Mouse (Mus musculus): ENCODE results near the gene Ttc30a1.

Ttc30a1 gene

DNA sequence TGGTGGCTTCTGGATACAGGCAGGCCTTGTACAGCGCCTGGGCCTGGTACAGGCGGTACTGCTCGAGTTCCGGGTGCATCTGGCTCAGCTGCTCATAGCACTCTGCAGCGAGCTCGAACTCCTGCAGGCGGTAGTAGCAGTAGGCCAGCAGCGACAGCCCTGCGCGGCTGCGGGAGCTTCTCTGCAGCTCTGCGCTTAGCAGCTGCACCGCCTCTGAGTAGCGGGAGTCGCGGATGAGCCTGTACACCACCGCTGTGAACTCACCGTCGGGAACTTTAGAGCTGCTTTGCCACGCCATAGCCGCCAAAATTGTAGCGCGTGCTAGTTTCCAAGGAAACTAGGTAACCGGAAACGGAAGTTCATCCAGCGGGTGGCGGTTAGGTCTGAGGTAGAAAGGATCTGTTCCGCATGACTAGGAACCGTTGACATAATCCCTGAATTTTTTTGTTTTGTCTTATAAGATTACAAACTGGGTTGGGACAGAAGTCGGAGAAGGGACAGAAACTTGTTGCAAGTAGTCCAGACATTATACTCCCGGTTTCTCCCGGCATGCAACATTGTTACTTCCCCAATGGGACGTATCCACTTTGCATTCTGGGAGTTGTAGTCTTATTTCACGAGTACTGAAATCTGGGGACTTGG is at the start of gene Ttc30a1:
Gene Ttc30a1 (minus strand): TSS at position 528 of the 642 bp plus-strand sequence.
- DNase-seq (ENCODE audit: low spot score in 2 of 2): peak in 1 of 2 experiments; percentile 69

DNA sequence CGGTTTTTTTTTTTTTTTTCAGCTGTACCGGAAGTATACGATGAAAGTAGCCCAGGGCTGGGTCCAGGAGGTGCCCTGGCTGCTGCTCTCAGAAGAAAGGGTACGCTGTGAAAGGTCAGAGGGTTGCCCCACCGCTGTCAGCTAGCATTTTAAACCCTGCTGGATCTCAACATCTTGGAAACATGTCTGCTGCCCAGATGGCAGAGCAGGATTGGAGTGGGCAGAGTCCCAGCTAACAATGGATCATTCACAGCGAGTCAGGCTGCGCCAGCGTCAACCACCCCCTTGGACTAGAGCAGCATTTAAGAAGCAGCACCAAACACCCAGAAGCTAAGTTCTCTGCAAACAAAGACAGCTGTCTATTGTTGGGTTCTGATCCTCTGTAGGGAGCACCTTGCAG is 48.3 kb upstream of the Ttc30a1 start:
- DNase-seq (ENCODE audit: low spot score in 2 of 2): peak; percentile 28 to 66

DNA sequence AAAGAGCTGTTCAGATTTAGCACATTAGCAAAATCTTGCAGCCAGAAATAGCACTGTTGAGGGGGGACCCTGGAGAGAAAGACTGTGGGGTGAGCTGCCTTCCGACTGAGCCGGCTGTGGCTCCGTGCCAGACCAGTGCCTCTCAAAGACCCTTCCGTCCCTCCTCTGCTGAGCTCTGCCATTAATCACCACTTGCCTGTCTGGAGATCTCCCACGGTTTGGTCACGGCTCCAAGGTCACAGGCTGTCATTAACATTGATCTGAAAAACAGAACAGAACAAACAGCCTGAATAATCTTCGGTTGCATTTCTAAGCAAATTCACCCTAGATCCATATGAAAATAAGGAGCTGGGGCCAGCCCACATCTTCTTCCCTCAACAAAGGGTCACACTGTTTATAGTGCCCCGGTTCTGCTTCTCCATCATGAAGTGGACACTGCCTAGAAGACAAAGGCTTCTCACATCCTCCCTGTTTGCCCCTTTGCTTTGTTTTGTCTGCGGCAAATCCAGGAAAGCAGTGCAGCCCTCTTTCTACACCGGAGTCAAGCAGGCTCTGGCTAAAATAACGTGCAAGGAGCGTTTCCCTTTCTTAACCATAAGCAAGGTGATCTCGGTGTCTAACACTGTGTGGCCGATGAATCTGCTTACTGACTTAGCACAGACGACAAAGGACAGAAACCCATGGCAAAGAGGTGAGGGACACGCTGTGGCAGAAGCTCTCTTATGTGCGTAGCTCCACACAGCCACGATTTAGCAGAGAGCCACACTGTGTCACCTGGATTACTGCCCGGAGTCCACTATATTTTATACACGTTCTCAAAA is 47.5 kb upstream of the Ttc30a1 start:
- DNase-seq (ENCODE audit: low spot score in 2 of 2): peak; percentile 40 to 71

DNA sequence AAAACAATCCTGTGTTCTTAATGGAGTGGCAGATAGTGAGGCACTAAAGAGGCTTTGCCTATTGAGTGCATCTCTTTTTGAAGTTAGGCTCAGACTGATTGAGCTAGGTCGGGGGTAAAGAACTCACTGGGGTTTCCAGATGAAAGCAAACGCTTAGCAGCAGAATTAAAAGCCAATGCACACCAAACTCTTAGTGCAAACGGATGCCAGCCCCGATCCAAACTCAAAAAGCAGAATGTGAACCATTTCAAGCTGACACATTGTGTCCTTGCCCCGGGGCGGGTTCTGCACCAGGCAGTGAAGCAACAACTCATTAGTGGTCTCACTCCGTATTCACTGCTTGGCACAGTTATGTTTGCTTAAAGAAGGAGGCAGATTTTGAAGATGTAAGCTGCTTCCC is 35.1 kb upstream of the Ttc30a1 start:
- peak; percentile 23 to 28 for DNase-seq (ENCODE audit: low spot score in 2 of 2)

DNA sequence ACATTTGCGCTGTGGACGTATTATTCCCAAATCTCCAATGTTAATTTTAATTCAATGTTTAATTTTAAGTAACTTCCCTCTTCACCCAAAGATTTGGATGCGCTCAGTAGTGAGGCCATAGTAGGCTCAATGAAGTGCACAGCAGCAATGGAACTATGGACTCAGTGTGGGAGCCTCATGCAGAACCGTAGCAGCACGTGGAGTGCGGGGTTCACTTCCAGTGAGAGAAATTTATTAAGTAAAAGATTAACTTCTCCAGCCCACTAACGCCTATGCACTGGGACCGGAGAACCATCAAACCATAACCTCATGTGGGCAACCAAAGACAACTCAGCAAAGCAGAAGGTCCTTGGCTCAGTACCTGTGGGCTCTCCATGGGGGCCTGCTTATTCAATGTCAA is 34.4 kb upstream of the Ttc30a1 start:
- DNase-seq (ENCODE audit: low spot score in 2 of 2): no peak

DNA sequence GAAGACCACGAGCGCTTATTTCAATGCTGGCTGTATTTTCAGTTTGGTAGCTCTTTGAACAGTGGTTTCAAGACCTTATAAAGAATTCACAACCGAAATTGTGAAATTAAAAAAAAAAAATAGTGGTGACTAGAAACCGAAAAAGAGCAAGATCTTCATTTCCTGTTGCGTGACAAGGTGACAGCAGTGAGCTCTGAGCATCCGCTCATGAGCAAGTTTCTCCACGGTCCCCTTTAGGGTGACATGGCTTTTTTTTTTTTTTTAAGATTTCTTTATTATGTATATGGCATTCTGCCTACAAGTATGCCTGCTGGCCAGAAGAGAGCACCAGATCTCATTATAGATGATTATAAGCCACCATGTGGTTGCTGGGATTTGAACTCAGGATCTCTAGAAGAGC is 33.7 kb upstream of the Ttc30a1 start:
- DNase-seq (ENCODE audit: low spot score in 2 of 2): no peak

DNA sequence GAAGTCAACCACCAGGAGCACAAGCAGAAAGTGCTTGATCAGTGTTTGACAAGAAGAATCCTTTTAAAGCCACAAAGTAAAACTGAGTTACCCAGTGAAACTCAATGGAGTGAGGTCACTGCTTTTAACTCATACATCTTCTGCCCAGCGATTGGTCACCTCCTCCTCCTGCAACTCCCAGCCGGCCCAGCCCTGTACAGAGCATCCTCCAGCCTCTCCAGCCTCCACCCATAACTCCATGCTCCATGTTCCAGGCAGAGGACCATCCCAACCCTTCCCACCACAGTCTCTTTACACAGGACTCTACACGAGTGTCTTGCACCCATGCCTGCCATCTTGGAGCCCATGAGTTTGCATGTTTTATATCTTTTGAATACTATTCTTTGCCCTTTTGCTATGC is 32.9 kb upstream of the Ttc30a1 start:
- no peak for DNase-seq (ENCODE audit: low spot score in 2 of 2)

DNA sequence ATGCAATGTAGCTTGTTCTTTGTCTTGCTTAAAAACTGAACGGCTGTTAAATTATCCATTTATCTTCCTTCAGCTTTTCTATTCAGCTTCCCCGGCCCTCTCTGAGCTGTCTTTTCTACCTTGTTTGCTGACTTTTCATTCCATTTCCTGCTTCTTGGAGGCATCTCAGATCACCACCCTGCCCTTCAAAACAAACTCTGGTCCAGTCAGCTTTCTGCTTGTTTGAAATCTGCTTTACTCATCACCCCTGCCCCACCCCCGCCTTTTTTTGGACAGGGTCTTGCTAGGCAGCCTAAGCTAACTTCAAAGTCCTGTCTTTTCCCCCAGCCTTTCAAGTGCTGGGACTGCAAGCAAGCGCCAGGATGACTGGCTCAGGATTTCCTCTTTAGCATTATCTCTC is 24.4 kb upstream of the Ttc30a1 start:
- no peak for DNase-seq (ENCODE audit: low spot score in 2 of 2)

DNA sequence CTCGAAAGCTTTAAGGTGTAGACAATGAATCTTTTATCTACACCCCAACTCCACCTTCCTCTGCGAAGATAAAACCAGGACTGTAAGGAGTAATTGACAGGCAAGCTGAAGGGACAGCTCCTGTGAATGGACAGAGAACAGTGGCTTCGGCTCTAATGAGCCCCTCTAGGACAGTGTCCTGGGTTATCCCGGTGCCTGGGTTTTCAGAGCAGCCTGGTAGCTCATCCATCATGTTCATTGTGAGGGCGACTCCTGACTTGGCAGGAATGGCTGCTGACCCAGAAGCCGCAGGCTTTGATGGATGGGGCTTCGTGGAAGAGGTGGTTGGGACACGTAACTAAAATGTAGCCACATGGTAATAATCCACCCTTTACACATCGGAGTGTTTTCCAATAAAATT is 21.1 kb upstream of the Ttc30a1 start:
- no peak for DNase-seq (ENCODE audit: low spot score in 2 of 2)

DNA sequence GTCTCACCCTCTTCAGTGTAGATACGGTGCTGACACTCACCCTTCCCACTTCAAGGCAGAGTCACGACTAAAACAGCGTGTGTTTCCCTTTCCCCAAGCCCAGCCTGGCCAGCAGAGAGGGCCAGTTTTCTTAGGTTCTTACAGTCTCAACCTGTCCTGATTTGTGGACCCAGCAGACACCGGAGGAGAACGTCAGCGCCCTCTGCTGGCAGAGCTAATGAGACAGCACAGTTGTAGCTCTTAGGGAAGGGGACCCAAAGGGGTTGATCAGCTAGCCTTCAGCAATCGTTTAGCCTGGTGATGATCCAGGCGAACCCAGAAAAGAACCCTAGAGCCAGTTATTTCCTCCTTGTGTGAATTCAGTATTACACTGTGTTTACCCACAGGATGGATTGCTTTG is 19.6 kb upstream of the Ttc30a1 start:
- peak in 1 of 2 experiments; percentile 50 for DNase-seq (ENCODE audit: low spot score in 2 of 2)

DNA sequence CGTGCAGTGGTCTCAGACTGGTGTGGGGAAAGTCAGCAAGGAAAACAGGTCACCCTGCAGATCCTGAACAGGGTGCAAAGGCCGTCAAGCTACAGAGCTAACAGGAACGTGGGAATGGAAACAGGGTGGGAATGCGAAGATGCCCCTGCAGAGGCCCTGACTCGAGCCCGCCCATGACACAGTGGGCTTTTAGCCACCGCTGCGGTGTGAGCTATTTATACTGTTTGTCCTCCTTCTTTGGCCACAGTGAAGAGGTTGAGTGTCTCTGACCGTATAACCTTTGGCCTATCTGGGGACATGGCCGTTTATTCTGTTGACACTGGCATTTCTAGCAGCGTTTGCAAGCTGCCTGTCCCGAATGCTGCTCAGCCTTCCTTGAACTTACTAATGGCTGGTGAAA is 17.9 kb upstream of the Ttc30a1 start:
- no peak for DNase-seq (ENCODE audit: low spot score in 2 of 2)

DNA sequence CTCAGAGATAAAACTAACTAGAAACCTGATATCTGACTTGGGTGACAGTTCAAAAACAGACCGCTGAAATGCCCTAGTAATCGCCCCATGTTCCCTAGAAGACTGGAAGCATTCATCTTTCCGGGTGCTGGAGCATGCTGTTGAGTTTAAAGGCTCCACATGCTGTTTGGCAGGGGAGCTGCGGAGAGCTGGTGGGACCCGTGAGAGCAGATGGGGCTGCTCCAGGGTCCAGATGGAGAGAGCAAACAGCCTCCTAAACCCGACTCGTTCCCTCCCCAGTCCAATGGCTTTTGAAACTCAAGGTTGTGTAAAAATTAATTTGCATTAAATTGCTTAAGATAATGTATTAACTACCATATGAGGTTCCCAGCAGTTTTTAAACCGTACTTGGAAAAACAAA is 16.9 kb upstream of the Ttc30a1 start:
- DNase-seq (ENCODE audit: low spot score in 2 of 2): peak in 1 of 2 experiments; percentile 40

DNA sequence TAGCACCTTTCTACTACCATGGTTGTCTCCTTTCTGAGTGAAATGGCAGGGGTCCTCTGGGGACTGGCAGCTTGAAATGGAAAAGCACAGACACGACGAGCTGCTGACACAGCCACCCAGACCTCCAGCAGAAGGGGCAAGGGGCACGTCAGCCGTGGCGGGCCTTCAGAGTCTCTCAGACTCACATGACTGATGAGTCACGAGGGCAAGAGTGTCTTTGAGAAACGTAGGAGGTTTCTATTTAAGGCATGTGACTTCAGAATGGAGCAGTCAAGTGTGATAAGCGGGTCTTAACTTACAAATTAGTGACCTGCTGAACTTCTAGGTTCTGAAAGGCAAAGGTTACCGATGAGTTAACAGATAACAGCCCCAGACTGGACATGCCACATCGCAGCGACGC is 16.0 kb upstream of the Ttc30a1 start:
- no peak for DNase-seq (ENCODE audit: low spot score in 2 of 2)

DNA sequence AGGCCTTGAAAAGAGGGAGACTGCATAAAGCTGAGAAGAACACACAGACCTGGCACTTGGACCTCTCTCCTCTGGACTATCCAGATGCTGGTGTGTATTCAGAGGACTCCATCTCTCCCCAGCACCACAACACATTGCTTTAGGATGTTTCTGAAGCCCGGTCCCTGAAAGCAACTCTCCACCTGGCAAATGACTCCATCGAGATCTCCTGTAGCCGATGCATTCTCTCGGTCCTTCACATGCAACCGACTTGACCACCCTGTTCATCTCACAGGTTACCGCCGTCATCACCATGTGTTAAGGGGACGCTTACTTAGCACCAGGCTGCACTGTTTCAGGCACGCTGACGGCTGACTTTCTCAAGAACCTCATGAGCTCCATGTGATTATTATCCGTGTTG is 13.1 kb upstream of the Ttc30a1 start:
- DNase-seq (ENCODE audit: low spot score in 2 of 2): no peak

DNA sequence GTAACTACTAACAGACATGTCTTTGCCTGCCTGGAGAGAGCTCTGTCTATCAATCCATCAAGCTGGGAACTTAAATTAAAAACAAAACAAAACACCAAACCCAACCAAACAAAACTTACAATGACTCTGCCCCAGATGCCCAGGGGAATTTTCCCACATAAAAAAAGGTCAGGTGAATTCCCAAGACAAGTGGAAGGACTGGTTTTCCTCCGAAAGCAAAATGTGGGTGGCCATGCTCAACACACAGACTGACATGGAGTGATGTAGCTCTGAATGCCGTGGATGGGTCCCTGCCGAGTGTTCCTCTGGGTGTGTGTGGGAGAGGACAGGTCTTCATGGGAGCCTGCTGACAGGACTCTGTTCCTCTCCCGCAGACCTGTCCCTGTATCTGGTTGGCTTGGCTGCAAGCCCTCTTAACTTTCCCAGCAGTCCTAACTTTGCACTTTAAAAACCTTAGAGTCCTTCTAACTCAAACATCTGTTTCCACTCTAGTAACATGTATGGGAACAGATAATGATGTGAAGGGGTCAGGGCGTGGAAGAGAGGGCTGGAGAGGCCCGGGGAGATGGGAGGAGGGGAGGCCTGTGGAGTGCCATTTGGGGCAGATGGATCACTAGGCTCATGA is 9.9 kb upstream of the Ttc30a1 start:
- DNase-seq (ENCODE audit: low spot score in 2 of 2): no peak

DNA sequence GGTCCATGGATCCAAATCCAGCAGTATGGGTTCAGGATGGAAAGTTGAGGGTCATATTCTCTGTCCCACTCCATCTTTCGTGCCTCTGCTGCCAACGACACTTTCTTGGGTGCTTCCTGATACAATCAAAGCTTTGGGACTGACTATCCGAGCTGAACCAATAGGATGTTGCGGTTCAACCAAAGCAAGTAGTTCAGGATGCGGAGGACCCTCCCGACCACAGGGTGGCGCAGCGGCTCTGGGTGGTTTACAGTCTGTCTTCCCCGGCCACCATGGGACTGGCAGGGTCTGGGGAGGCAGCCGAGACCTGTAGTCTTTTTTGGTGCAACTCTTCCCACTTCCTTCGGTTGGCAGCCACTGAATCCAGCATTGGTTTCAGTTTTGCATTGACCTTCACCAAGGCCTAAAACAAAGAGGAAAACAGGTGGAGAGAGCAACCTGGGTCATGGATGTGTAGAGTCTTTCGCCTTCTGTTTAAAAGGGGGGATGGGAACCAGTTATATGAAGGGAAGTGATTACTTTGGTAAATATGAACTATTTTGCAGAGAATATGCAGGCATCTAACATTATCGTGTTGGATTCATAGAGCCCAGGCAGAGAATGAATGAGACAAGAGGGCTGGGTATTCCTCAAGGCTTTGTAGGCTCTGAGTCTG is 9.2 kb upstream of the Ttc30a1 start:
- DNase-seq (ENCODE audit: low spot score in 2 of 2): peak; percentile 70 to 80

DNA sequence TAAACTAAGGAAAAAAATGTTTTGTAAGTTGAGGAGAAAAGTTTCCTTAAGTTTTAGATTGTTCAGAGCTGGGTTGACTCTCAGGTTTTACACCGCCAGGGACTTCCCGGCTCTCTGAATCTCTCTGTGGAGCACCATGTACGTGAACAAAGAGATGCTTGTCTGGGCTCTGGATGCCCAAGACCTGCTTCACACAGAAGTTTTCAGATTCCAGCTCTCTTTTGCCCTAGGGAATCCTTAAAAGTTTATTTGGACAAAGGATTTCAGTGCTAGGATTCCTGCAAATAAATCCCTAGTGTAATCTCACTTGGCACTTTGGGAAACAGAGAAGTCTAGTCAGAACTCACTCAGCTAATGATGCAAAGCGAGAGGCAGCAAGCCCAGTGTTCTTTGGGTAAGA is 7.9 kb upstream of the Ttc30a1 start:
- DNase-seq (ENCODE audit: low spot score in 2 of 2): no peak

DNA sequence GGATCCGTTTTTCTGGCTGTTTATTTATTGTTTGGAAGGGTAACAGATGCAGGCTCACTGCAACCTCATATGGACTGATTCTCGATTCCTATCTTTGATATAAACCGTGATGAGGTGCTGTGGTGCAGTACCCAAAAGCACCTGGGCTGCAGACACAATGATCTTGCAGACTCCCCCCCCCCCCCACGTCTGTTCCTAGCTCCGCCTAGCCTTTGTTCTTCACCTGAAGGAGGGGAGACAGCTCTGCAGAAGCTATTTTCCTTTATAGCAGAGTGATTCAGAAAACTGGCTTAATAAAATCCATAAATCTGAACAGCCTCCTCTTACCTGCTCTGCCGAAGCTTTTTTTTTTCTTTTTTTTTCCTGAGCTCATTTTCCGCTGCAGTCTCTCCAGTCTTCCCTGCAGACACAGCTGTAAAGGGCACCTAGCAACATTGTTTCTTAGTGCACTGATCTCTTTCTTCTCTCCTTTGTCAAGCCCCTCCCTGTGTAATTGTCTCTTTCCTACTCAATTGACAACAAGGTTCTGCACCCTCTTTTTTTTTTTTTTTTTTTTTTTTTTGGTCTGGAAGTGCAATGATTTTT is 7.1 kb upstream of the Ttc30a1 start:
- DNase-seq (ENCODE audit: low spot score in 2 of 2): no peak

DNA sequence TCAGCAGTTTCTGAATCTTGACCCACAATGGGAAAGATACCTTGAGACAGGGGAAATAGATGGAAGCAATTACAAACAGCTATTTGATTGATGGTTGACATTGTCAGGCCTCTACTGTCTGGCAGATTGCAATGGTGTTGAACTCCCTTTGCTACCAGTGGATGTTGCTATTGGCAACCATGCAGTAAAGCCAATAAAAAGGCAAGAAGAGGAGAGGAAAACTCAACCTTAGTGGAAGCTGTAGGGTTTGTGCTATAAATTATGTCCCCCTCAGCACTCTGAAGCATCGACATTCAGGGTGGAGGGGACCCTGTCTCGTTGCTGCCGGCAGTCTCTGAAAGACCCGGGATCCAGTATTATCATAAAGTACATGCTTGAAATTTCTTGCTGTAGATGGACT is 6.6 kb upstream of the Ttc30a1 start:
- DNase-seq (ENCODE audit: low spot score in 2 of 2): no peak

DNA sequence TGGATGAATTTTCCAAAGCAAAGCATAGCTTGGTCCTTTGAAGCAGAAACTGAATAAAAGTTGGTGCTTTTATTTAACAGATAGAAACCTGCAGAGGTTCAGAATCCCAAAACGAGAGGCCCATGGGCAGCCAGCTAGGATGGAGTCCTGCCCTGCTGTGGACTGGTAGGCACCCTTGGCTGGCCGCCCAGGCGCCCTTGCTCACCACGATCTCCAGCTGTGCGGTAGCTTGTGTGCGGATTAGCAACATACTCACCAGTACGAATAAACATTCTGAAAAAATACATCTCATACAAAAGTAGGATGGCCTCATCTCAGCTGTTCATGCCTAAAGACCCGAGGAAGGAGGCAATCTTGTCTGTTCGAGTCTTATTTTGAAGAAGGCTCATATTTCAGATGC is 6.0 kb upstream of the Ttc30a1 start:
- DNase-seq (ENCODE audit: low spot score in 2 of 2): no peak

DNA sequence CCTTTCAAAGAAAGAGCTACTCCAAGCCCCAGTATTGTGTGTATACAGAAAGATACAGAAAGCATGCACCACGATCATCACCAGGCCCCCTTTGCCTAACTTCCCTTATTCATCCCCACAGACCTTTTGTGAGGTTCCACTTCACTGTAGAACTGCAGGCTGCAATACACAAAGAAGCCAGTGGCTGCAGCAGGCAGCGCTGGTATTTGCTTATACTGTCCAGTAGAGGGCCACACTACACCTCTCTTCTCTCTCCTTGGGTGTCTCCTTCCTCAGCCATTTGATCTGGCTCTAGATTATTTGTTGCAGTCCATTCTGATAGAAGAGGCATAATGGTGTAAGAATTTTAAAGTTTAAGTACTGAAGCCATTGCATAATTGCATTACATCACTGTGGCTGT is 3.4 kb upstream of the Ttc30a1 start:
- peak; percentile 46 to 68 for DNase-seq (ENCODE audit: low spot score in 2 of 2)

DNA sequence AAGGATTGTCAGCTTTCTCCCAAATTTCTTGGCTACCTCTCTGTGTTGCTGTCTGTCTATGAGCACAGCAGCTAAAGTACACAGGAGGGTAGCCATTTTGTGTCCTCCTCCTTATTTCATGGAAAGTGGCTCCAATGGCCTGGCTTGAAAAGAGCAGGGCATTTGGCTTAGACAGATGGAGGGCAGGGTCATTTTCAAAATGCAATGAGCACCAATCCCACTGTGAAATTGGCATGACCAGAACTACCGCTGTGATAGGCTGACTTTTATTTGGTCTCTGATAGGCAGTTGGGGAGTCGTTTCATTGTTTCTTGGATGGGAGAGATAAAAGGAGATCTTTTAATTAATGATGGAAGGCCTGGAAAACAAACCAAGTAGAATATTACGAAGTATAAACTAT is 2.1 kb upstream of the Ttc30a1 start:
- peak; percentile 14 to 45 for DNase-seq (ENCODE audit: low spot score in 2 of 2)
